8 mouse cellular contexts compared by ENCODE assay signal in genomic region chr7:133775796-133776625, GRCm38 (mm10). TPM values are rescaled to one million over a fixed set of nuclear protein-coding genes. Genes with fewer than 3 reads are reported as not detected.
DNase-seq lines count a peak whose midpoint lies in the region; ATAC-seq and TF ChIP-seq lines count a peak whose summit lies in the region.

No protein-coding gene starts in this region.

- TF ChIP-seq EP300 in CH12.LX (IDR thresholded peaks at IDR 0.05; ENCODE audit: low read length): 0 out of 2 replicates have a peak, but pooled peaks have one; percentile 33

- H3K4me3 ChIP-seq in CH12.LX (replicated peaks in 1 of 3; ENCODE audit: low read depth in 2 of 3, low read length in 2 of 3, poor library complexity in 1 of 3): peak overlapping the region; percentile 68 to 82 (median 78)
- peak overlapping the region; percentile 85 for H3K4me3 ChIP-seq in heart, embryonic 10.5 days
- peak overlapping the region; percentile 66 for H3K4me3 ChIP-seq in kidney, postnatal 0 days (replicated peaks; ENCODE audit: low read depth, low read length)
- peak overlapping the region; percentile 93 for H3K4me3 ChIP-seq in megakaryocyte, embryonic 14.5 days (replicated peaks)
- peak overlapping the region; percentile 74 for H3K4me3 ChIP-seq in stomach, embryonic 16.5 days (replicated peaks; ENCODE audit: low read length)

- intact Hi-C loops in gastrocnemius, postnatal 36 days (cut with DNase I): loop anchor here (2.0 to 5.0 kb wide), 2 partner anchors 49 to 67 kb away; partner anchors contain the start of gene Bccip

- H3K4me2 ChIP-seq in CH12.LX (ENCODE audit: insufficient read depth, low read depth, poor library complexity, severe bottlenecking): peak overlapping the region; percentile 80
- peak overlapping the region; percentile 89 for H3K4me2 ChIP-seq in kidney, postnatal 0 days (ENCODE audit: low read length)
- H3K4me2 ChIP-seq in stomach, embryonic 16.5 days (ENCODE audit: low read depth, low read length): peak overlapping the region; percentile 88

- no peaks in the 10 kb centered on the region for H3K9me3 ChIP-seq in CH12.LX (replicated peaks; ENCODE audit: low read length)
- H3K9me3 ChIP-seq in heart, embryonic 10.5 days: no peaks in the 10 kb centered on the region
- no peaks in the 10 kb centered on the region for H3K9me3 ChIP-seq in kidney, postnatal 0 days (replicated peaks; ENCODE audit: low read length)
- no peaks in the 10 kb centered on the region for H3K9me3 ChIP-seq in megakaryocyte, embryonic 14.5 days
- H3K9me3 ChIP-seq in stomach, embryonic 16.5 days (replicated peaks; ENCODE audit: control insufficient read depth, low read length): no peaks in the 10 kb centered on the region

- H3K27ac ChIP-seq in CH12.LX (ENCODE audit: insufficient read depth, low read depth): no peak overlapping the region
- H3K27ac ChIP-seq in heart, embryonic 10.5 days: peak overlapping the region; percentile 91
- H3K27ac ChIP-seq in kidney, postnatal 0 days: no peak overlapping the region; the same call in 1 of the 2 replicates
- peak overlapping the region; percentile 18 for H3K27ac ChIP-seq in stomach, embryonic 16.5 days (ENCODE audit: low read length)

- H3K4me1 ChIP-seq in CH12.LX (ENCODE audit: control insufficient read depth in 1 of 2, insufficient read depth in 2 of 2): peaks cover 2 to 19% of the 10 kb centered on the region in 2 experiments; a peak in 3 of 4 replicates
- peaks cover 13% of the 10 kb centered on the region for H3K4me1 ChIP-seq in heart, embryonic 10.5 days
- no peaks in the 10 kb centered on the region for H3K4me1 ChIP-seq in kidney, postnatal 0 days (replicated peaks; ENCODE audit: insufficient read depth, low read length)
- H3K4me1 ChIP-seq in megakaryocyte, embryonic 14.5 days: peaks cover 15% of the 10 kb centered on the region
- peaks cover 19% of the 10 kb centered on the region; the same call in 1 of the 2 replicates for H3K4me1 ChIP-seq in stomach, embryonic 16.5 days (ENCODE audit: control insufficient read depth, insufficient read depth, low read length)

- 6% methylated on average over 38 of the region's 38 CpGs for WGBS in heart, embryonic 10.5 days
- WGBS in kidney, postnatal 0 days: 6% methylated on average over 34 of the region's 38 CpGs
- WGBS in stomach, embryonic 16.5 days: 6% methylated on average over 38 of the region's 38 CpGs

- H3K79me2 ChIP-seq in CH12.LX (replicated peaks; ENCODE audit: control insufficient read depth, extremely low read depth, insufficient read depth, poor library complexity, severe bottlenecking): no peaks in the 10 kb centered on the region

- no peak for TF ChIP-seq RAD21 in CH12.LX (IDR thresholded peaks at IDR 0.05; ENCODE audit: low read depth, low read length)

- peaks cover 28% of the 10 kb centered on the region for H3K27me3 ChIP-seq in CH12.LX (replicated peaks)
- H3K27me3 ChIP-seq in heart, embryonic 10.5 days (ENCODE audit: insufficient read depth, poor library complexity, severe bottlenecking): no peaks in the 10 kb centered on the region
- H3K27me3 ChIP-seq in kidney, postnatal 0 days (ENCODE audit: insufficient read depth, low read length): no peaks in the 10 kb centered on the region; the same call in 1 of the 2 replicates
- H3K27me3 ChIP-seq in megakaryocyte, embryonic 14.5 days (replicated peaks): peaks cover 20% of the 10 kb centered on the region
- H3K27me3 ChIP-seq in stomach, embryonic 16.5 days (ENCODE audit: control insufficient read depth, insufficient read depth, low read length): no peaks in the 10 kb centered on the region

- no peak for TF ChIP-seq POLR2A in CH12.LX (IDR thresholded peaks at IDR 0.05; ENCODE audit: low read depth, low read length)

- no peaks in the 10 kb centered on the region for H3K36me3 ChIP-seq in CH12.LX (replicated peaks in 1 of 2; ENCODE audit: control insufficient read depth in 1 of 2, insufficient read depth in 1 of 2, low read length in 1 of 2)
- no peaks in the 10 kb centered on the region for H3K36me3 ChIP-seq in heart, embryonic 10.5 days
- no peaks in the 10 kb centered on the region for H3K36me3 ChIP-seq in kidney, postnatal 0 days (ENCODE audit: insufficient read depth, low read length)
- H3K36me3 ChIP-seq in megakaryocyte, embryonic 14.5 days (replicated peaks; ENCODE audit: low read length): no peaks in the 10 kb centered on the region
- no peaks in the 10 kb centered on the region for H3K36me3 ChIP-seq in stomach, embryonic 16.5 days (ENCODE audit: control insufficient read depth, insufficient read depth, low read length)

- in situ Hi-C loops in CH12.LX (cut with MboI; ENCODE audit: low pct_ligation_motif_present, low pct_unique_long_range_greater_than_20kb, low sequenced_read_pairs): no loop called here

- H3K9ac ChIP-seq in CH12.LX (ENCODE audit: insufficient read depth, low read depth): peak overlapping the region; percentile 34
- H3K9ac ChIP-seq in kidney, postnatal 0 days (ENCODE audit: low read depth, low read length): peak overlapping the region; percentile 65
- peak overlapping the region; percentile 83 for H3K9ac ChIP-seq in stomach, embryonic 16.5 days (ENCODE audit: low read length)

- no peak; a peak in 1 of 4 replicates for TF ChIP-seq CTCF in CH12.LX (conservative IDR thresholded peaks at IDR 0.05 in 1 of 2, IDR thresholded peaks at IDR 0.05 in 1 of 2; ENCODE audit: low read depth in 2 of 2, low read length in 2 of 2)
- TF ChIP-seq CTCF in kidney, postnatal 0 days (IDR thresholded peaks at IDR 0.05; ENCODE audit: low read depth): no peak

- ATAC-seq in common myeloid progenitor, adult 5-6 weeks (replicated peaks; ENCODE audit: low read depth, poor library complexity, severe bottlenecking): peak; percentile 40
- ATAC-seq in kidney, postnatal 0 days (replicated peaks; ENCODE audit: low FRiP score, low read depth): peak; percentile 43
- no peak for ATAC-seq in stomach, embryonic 16.5 days (ENCODE audit: insufficient read depth, low FRiP score)

- peak; percentile 39 for DNase-seq in gastrocnemius, adult 18-20 months (ENCODE audit: low spot score)
- DNase-seq in gastrocnemius, postnatal 36 days: no peak
- no peak for DNase-seq in CH12.LX (ENCODE audit: extremely low read depth)
- peak; percentile 78 for DNase-seq in heart, embryonic 10.5 days (ENCODE audit: low spot score)
- DNase-seq in kidney, postnatal 0 days (ENCODE audit: low spot score): no peak

- dilution Hi-C loops in CH12.LX (cut with MboI; ENCODE audit: extremely low pct_ligation_motif_present, extremely low pct_unique_long_range_greater_than_20kb, low sequenced_read_pairs): no loop called here

TF ChIP-seq in CH12.LX, 34 proteins besides CTCF, POLR2A, EP300 and RAD21 (continues in another document):
- no peak for TF ChIP-seq E2F4 (IDR thresholded peaks at IDR 0.05; ENCODE audit: insufficient replicate concordance, low read depth, low read length)
- TF ChIP-seq ZC3H11A (IDR thresholded peaks at IDR 0.05; ENCODE audit: low read depth, low read length): no peak
- TF ChIP-seq TCF12 (IDR thresholded peaks at IDR 0.05; ENCODE audit: low read depth, low read length): 0 out of 2 replicates have a peak, but pooled peaks have one; percentile 46
- TF ChIP-seq MXI1 (IDR thresholded peaks at IDR 0.05; ENCODE audit: low read depth, low read length): no peak
- TF ChIP-seq NRF1 (IDR thresholded peaks at IDR 0.05; ENCODE audit: low read depth, low read length): no peak
- no peak for TF ChIP-seq HCFC1 (IDR thresholded peaks at IDR 0.05; ENCODE audit: low read depth, low read length)
- TF ChIP-seq USF1 (IDR thresholded peaks at IDR 0.05; ENCODE audit: low read depth, low read length): no peak
- no peak for TF ChIP-seq CHD2 (IDR thresholded peaks at IDR 0.05; ENCODE audit: low read length)
- TF ChIP-seq KAT2A (IDR thresholded peaks at IDR 0.05; ENCODE audit: insufficient replicate concordance, low read length): 0 out of 2 replicates have a peak, but pooled peaks have one; percentile 29
- TF ChIP-seq UBTF (IDR thresholded peaks at IDR 0.05; ENCODE audit: low read depth, low read length): 0 out of 2 replicates have a peak, but pooled peaks have one; percentile 85
- no peak for TF ChIP-seq PAX5 (IDR thresholded peaks at IDR 0.05; ENCODE audit: low read length)
- TF ChIP-seq IRF4 (IDR thresholded peaks at IDR 0.05; ENCODE audit: low read depth, low read length): no peak
- TF ChIP-seq GABPA (IDR thresholded peaks at IDR 0.05; ENCODE audit: insufficient replicate concordance, low read depth, low read length): no peak
- TF ChIP-seq MAFK (IDR thresholded peaks at IDR 0.05; ENCODE audit: insufficient replicate concordance, low read length): no peak
- no peak for TF ChIP-seq MAX (IDR thresholded peaks at IDR 0.05; ENCODE audit: low read length)
- no peak for TF ChIP-seq MEF2A (IDR thresholded peaks at IDR 0.05; ENCODE audit: borderline replicate concordance, low read depth, low read length)
- TF ChIP-seq ZKSCAN1 (IDR thresholded peaks at IDR 0.05; ENCODE audit: borderline replicate concordance, low read depth, low read length): no peak
- TF ChIP-seq USF2 (conservative IDR thresholded peaks at IDR 0.05; ENCODE audit: low read depth, low read length): no peak

RNA-seq across cellular contexts. Expression of gene Fank1, which starts 0.7 kb away (rescaled TPM):
- not detected for total RNA-seq in gastrocnemius, adult 18-20 months (2021)
- total RNA-seq in gastrocnemius, postnatal 36 days (2021): not detected
- total RNA-seq in CH12.LX (2012; rRNA removed): not detected in 2 replicates
- 0.11 and 0.16 TPM in 2 replicates for total RNA-seq in CH12.LX (2014; rRNA removed)
- 0.17 TPM in 1 of 2 replicates, not detected in the other for polyA plus RNA-seq in CH12.LX (2012; ENCODE audit: insufficient read length, low read depth)
- total RNA-seq in common myeloid progenitor, adult 5-6 weeks (2017): 1.6 TPM in 1 of 2 replicates, not detected in the other
- polyA plus RNA-seq in heart, embryonic 10.5 days (2016; fragmentation: Nextera tagmentation; extraction: Ambion mirVana): 0.30 TPM in 1 of 2 replicates, not detected in the other
- polyA plus RNA-seq in kidney, postnatal 0 days (2015; fragmentation: Nextera tagmentation; extraction: Ambion mirVana): 0.42 and 0.57 TPM in 2 replicates
- not detected in 2 replicates for polyA plus RNA-seq in megakaryocyte, embryonic 14.5 days (2012; ENCODE audit: insufficient read depth, low replicate concordance)
- polyA plus RNA-seq in stomach, embryonic 16.5 days (2015; fragmentation: Nextera tagmentation; extraction: Ambion mirVana): 0.21 and 0.39 TPM in 2 replicates

RNA-seq across cellular contexts. Expression of gene Dhx32, which starts 6.5 kb away (rescaled TPM):
- 10 to 100 TPM; 47.0 to 61.8 TPM for total RNA-seq in gastrocnemius, adult 18-20 months (2021)
- 10 to 100 TPM; 28.9 to 30.6 TPM for total RNA-seq in gastrocnemius, postnatal 36 days (2021)
- total RNA-seq in CH12.LX (2012; rRNA removed) (19.0 and 20.6 TPM in 2 replicates), CH12.LX (2014; rRNA removed) (15.1 and 16.9 TPM in 2 replicates)
- polyA plus RNA-seq in CH12.LX (2012; ENCODE audit: insufficient read length, low read depth): 16.3 and 16.5 TPM in 2 replicates
- 24.6 and 31.0 TPM in 2 replicates for total RNA-seq in common myeloid progenitor, adult 5-6 weeks (2017)
- 25.7 and 33.6 TPM in 2 replicates for polyA plus RNA-seq in heart, embryonic 10.5 days (2016; fragmentation: Nextera tagmentation; extraction: Ambion mirVana)
- polyA plus RNA-seq in kidney, postnatal 0 days (2015; fragmentation: Nextera tagmentation; extraction: Ambion mirVana): 19.9 and 22.1 TPM in 2 replicates
- polyA plus RNA-seq in megakaryocyte, embryonic 14.5 days (2012; ENCODE audit: insufficient read depth, low replicate concordance): 1.7 TPM in 2 replicates
- 46.8 and 56.9 TPM in 2 replicates for polyA plus RNA-seq in stomach, embryonic 16.5 days (2015; fragmentation: Nextera tagmentation; extraction: Ambion mirVana)

Comparison
In these comparisons a context has a peak if more than half of its experiments do, and no peak if none do; other contexts are left out.
1. DNase-seq: peak in gastrocnemius, adult 18-20 months (single experiment) and heart, embryonic 10.5 days (single experiment); none in gastrocnemius, postnatal 36 days (0 of 2), CH12.LX (single experiment) and kidney, postnatal 0 days (single experiment).
2. H3K27ac ChIP-seq: peak in heart, embryonic 10.5 days (single experiment) and stomach, embryonic 16.5 days (single experiment); none in CH12.LX (single experiment) and kidney, postnatal 0 days (single experiment).
3. Peak in every context shown above with its lines, with median percentiles within 50 percentile points of each other: H3K4me2 ChIP-seq, H3K4me3 ChIP-seq and H3K9ac ChIP-seq.